8 mouse cellular contexts compared by ENCODE assay signal in the genomic region with DNA sequence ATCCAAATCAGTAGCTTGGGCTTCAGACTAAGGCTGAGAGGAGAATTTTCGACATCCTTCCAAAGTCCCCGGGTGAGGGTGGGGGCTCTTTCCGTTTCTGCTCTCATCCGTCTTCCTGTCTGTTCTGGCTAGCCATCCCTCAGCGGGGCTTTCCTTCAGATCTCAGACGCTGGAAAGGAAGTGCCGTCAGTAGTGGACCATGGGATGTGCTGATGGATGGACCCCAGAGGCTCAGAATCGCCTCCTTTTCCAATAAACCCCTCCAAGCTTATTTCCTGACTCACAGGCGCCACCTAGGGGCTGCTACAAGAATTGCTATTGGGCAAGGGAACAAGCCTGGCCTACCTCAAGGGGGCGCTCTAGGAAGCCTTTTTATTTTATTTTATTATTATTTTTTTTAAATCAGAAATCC. TPM values are rescaled to one million over a fixed set of nuclear protein-coding genes. Genes with fewer than 3 reads are reported as not detected.
A peak's percentile ranks its signal among the peaks of the same experiment; 100 is the strongest.
DNase-seq lines count a peak whose midpoint lies in the region; ATAC-seq and TF ChIP-seq lines count a peak whose summit lies in the region.

No protein-coding gene starts in this region.

- no peak for TF ChIP-seq POLR2A in bone marrow, adult 2 months (IDR thresholded peaks at IDR 0.05; ENCODE audit: borderline replicate concordance, control insufficient read depth, low read depth, low read length)
- TF ChIP-seq POLR2A in embryonic fibroblast, embryonic 13.5 days (IDR thresholded peaks at IDR 0.05; ENCODE audit: low read depth, low read length): no peak

- H3K9ac ChIP-seq in heart, embryonic 15.5 days: no peak overlapping the region
- H3K9ac ChIP-seq in liver, embryonic 16.5 days (ENCODE audit: low read depth, low read length): no peak overlapping the region
- no peak overlapping the region for H3K9ac ChIP-seq in neural tube, embryonic 13.5 days
- 0 out of 2 replicates have a peak overlapping the region, but pooled peaks have one; percentile 39 for H3K9ac ChIP-seq in stomach, embryonic 16.5 days (ENCODE audit: low read length)

- TF ChIP-seq CTCF in bone marrow, adult 2 months (IDR thresholded peaks at IDR 0.05; ENCODE audit: control insufficient read depth, insufficient read depth, low read length): peak; percentile 87
- TF ChIP-seq CTCF in embryonic fibroblast, embryonic 13.5 days (IDR thresholded peaks at IDR 0.05; ENCODE audit: borderline replicate concordance, insufficient read depth, low read length): peak; percentile 53

- H3K4me1 ChIP-seq in bone marrow, adult 2 months (ENCODE audit: control insufficient read depth, insufficient read depth, low read length): peaks cover 5% of the 10 kb centered on the region; the same call in 1 of the 2 replicates
- H3K4me1 ChIP-seq in embryonic fibroblast, embryonic 13.5 days (ENCODE audit: control insufficient read depth, insufficient read depth, low read length): peaks cover 9% of the 10 kb centered on the region; the same call in 1 of the 2 replicates
- H3K4me1 ChIP-seq in heart, embryonic 15.5 days (replicated peaks): peaks cover 13% of the 10 kb centered on the region
- H3K4me1 ChIP-seq in liver, embryonic 16.5 days (ENCODE audit: control insufficient read depth, low read depth, low read length): peaks cover 5% of the 10 kb centered on the region; the same call in 1 of the 2 replicates
- H3K4me1 ChIP-seq in neural tube, embryonic 13.5 days (replicated peaks): peaks cover 23% of the 10 kb centered on the region
- 0 out of 2 replicates have a peak, but pooled peaks cover 2% of the 10 kb centered on the region for H3K4me1 ChIP-seq in stomach, embryonic 16.5 days (ENCODE audit: control insufficient read depth, insufficient read depth, low read length)

- no peak overlapping the region for H3K4me3 ChIP-seq in bone marrow, adult 2 months (replicated peaks; ENCODE audit: control insufficient read depth, low read depth, low read length)
- H3K4me3 ChIP-seq in embryonic fibroblast, embryonic 13.5 days (ENCODE audit: insufficient read depth, low read length): no peak overlapping the region
- H3K4me3 ChIP-seq in heart, embryonic 15.5 days: peak overlapping the region; percentile 24; the same call in 1 of the 2 replicates
- no peak overlapping the region for H3K4me3 ChIP-seq in liver, embryonic 16.5 days (ENCODE audit: low read depth, low read length)
- peak overlapping the region; percentile 9; the same call in 1 of the 2 replicates for H3K4me3 ChIP-seq in neural tube, embryonic 13.5 days
- no peak overlapping the region; the same call in 1 of the 2 replicates for H3K4me3 ChIP-seq in stomach, embryonic 16.5 days (replicated peaks; ENCODE audit: low read length)

- WGBS in bone marrow, adult 2 months: 3% methylated on average over 10 of the region's 10 CpGs
- WGBS in heart, embryonic 15.5 days: 5% methylated on average over 10 of the region's 10 CpGs
- WGBS in liver, embryonic 16.5 days (ENCODE audit: insufficient replicate concordance): 3% methylated on average over 10 of the region's 10 CpGs
- whole genome bisulfite sequencing in neural tube, embryonic 13.5 days: 6% methylated on average over 10 of the region's 10 CpGs
- 10% methylated on average over 10 of the region's 10 CpGs for WGBS in stomach, embryonic 16.5 days

- no peaks in the 10 kb centered on the region for H3K27me3 ChIP-seq in heart, embryonic 15.5 days
- H3K27me3 ChIP-seq in liver, embryonic 16.5 days (ENCODE audit: control insufficient read depth, insufficient read depth, low read depth, low read length): no peaks in the 10 kb centered on the region
- H3K27me3 ChIP-seq in neural tube, embryonic 13.5 days: no peaks in the 10 kb centered on the region
- H3K27me3 ChIP-seq in stomach, embryonic 16.5 days (ENCODE audit: control insufficient read depth, insufficient read depth, low read length): no peaks in the 10 kb centered on the region; the same call in 1 of the 2 replicates

- H3K36me3 ChIP-seq in heart, embryonic 15.5 days: peaks cover 28% of the 10 kb centered on the region
- peaks cover 12% of the 10 kb centered on the region for H3K36me3 ChIP-seq in liver, embryonic 16.5 days (ENCODE audit: control insufficient read depth, insufficient read depth)
- peaks cover 63% of the 10 kb centered on the region for H3K36me3 ChIP-seq in neural tube, embryonic 13.5 days
- H3K36me3 ChIP-seq in stomach, embryonic 16.5 days (ENCODE audit: control insufficient read depth, insufficient read depth, low read length): peaks cover 18% of the 10 kb centered on the region

- peak; percentile 61; the same call in 1 of the 2 replicates for ATAC-seq in heart, embryonic 15.5 days (replicated peaks; ENCODE audit: insufficient number of reproducible peaks, insufficient read depth, low FRiP score, low read depth)
- no peak for ATAC-seq in liver, embryonic 16.5 days (ENCODE audit: low read depth)
- peak; percentile 60; the same call in 1 of the 2 replicates for ATAC-seq in neural tube, embryonic 13.5 days (ENCODE audit: low read depth)
- ATAC-seq in stomach, embryonic 16.5 days (ENCODE audit: insufficient read depth, low FRiP score): peak; percentile 67; the same call in 1 of the 2 replicates

- no peaks in the 10 kb centered on the region for H3K9me3 ChIP-seq in heart, embryonic 15.5 days (replicated peaks)
- peaks cover 2% of the 10 kb centered on the region; the same call in 1 of the 2 replicates for H3K9me3 ChIP-seq in liver, embryonic 16.5 days (replicated peaks; ENCODE audit: control insufficient read depth, low read length)
- 0 out of 2 replicates have a peak, but pooled peaks cover 3% of the 10 kb centered on the region for H3K9me3 ChIP-seq in neural tube, embryonic 13.5 days
- H3K9me3 ChIP-seq in stomach, embryonic 16.5 days (replicated peaks; ENCODE audit: control insufficient read depth, low read length): peaks cover 8% of the 10 kb centered on the region; the same call in 1 of the 2 replicates

- DNase-seq in CD4-positive, CD25-positive, alpha-beta regulatory T cell, adult 2 months (ENCODE audit: low read depth, low spot score): peak; percentile 84
- peak; percentile 84 for DNase-seq in kidney, postnatal 14 days

- H3K27ac ChIP-seq in bone marrow, adult 2 months (ENCODE audit: control insufficient read depth, insufficient read depth, low read depth, low read length, poor library complexity): no peak overlapping the region
- H3K27ac ChIP-seq in embryonic fibroblast, embryonic 13.5 days (ENCODE audit: insufficient read depth, low read length): peak overlapping the region; percentile 69
- 0 out of 2 replicates have a peak overlapping the region, but pooled peaks have one; percentile 48 for H3K27ac ChIP-seq in heart, embryonic 15.5 days
- H3K27ac ChIP-seq in liver, embryonic 16.5 days (ENCODE audit: low read length): no peak overlapping the region
- peak overlapping the region; percentile 69 for H3K27ac ChIP-seq in neural tube, embryonic 13.5 days (replicated peaks)
- peak overlapping the region; percentile 27; the same call in 1 of the 2 replicates for H3K27ac ChIP-seq in stomach, embryonic 16.5 days (ENCODE audit: low read length)

- peak overlapping the region; percentile 53 for H3K4me2 ChIP-seq in heart, embryonic 15.5 days
- peak overlapping the region; percentile 14; the same call in 1 of the 2 replicates for H3K4me2 ChIP-seq in liver, embryonic 16.5 days (ENCODE audit: low read depth, low read length)
- peak overlapping the region; percentile 37 for H3K4me2 ChIP-seq in neural tube, embryonic 13.5 days
- H3K4me2 ChIP-seq in stomach, embryonic 16.5 days (ENCODE audit: low read depth, low read length): peak overlapping the region; percentile 42

RNA-seq across cellular contexts. Expression of a gene that starts 8.6 kb away (rescaled TPM):
- polyA plus RNA-seq in bone marrow, adult 2 months (2011; ENCODE audit: insufficient read depth, insufficient read length, low replicate concordance, missing spikeins): not detected in 2 replicates
- not detected in 2 replicates for polyA plus RNA-seq in embryonic fibroblast, embryonic 13.5 days (2011; ENCODE audit: insufficient read length, low read depth, missing spikeins)
- polyA plus RNA-seq in heart, embryonic 15.5 days (2015; fragmentation: Nextera tagmentation; extraction: Ambion mirVana): 0.05 TPM in 1 of 2 replicates, not detected in the other
- polyA plus RNA-seq in liver, embryonic 16.5 days (2015; fragmentation: Nextera tagmentation; extraction: Ambion mirVana): 0.02 TPM in 1 of 2 replicates, not detected in the other
- polyA plus RNA-seq in neural tube, embryonic 13.5 days (2015; fragmentation: Nextera tagmentation; extraction: Ambion mirVana): not detected in 2 replicates
- polyA plus RNA-seq in stomach, embryonic 16.5 days (2015; fragmentation: Nextera tagmentation; extraction: Ambion mirVana): not detected in 2 replicates

RNA-seq across cellular contexts. Expression of a gene that starts 11.1 kb away (rescaled TPM):
- 8.1 and 17.2 TPM in 2 replicates for polyA plus RNA-seq in bone marrow, adult 2 months (2011; ENCODE audit: insufficient read depth, insufficient read length, low replicate concordance, missing spikeins)
- 27.0 and 40.9 TPM in 2 replicates for polyA plus RNA-seq in embryonic fibroblast, embryonic 13.5 days (2011; ENCODE audit: insufficient read length, low read depth, missing spikeins)
- polyA plus RNA-seq in heart, embryonic 15.5 days (2015; fragmentation: Nextera tagmentation; extraction: Ambion mirVana): 25.2 and 33.2 TPM in 2 replicates
- 97.4 and 110 TPM in 2 replicates for polyA plus RNA-seq in liver, embryonic 16.5 days (2015; fragmentation: Nextera tagmentation; extraction: Ambion mirVana)
- 23.6 and 24.5 TPM in 2 replicates for polyA plus RNA-seq in neural tube, embryonic 13.5 days (2015; fragmentation: Nextera tagmentation; extraction: Ambion mirVana)
- 35.9 and 38.0 TPM in 2 replicates for polyA plus RNA-seq in stomach, embryonic 16.5 days (2015; fragmentation: Nextera tagmentation; extraction: Ambion mirVana)

RNA-seq across cellular contexts. Expression of a gene that starts 41.8 kb away (rescaled TPM):
- not detected in 2 replicates for polyA plus RNA-seq in bone marrow, adult 2 months (2011; ENCODE audit: insufficient read depth, insufficient read length, low replicate concordance, missing spikeins)
- polyA plus RNA-seq in embryonic fibroblast, embryonic 13.5 days (2011; ENCODE audit: insufficient read length, low read depth, missing spikeins): not detected in 2 replicates
- polyA plus RNA-seq in heart, embryonic 15.5 days (2015; fragmentation: Nextera tagmentation; extraction: Ambion mirVana): not detected in 2 replicates
- polyA plus RNA-seq in liver, embryonic 16.5 days (2015; fragmentation: Nextera tagmentation; extraction: Ambion mirVana): not detected in 2 replicates
- polyA plus RNA-seq in neural tube, embryonic 13.5 days (2015; fragmentation: Nextera tagmentation; extraction: Ambion mirVana): not detected in 2 replicates
- polyA plus RNA-seq in stomach, embryonic 16.5 days (2015; fragmentation: Nextera tagmentation; extraction: Ambion mirVana): not detected in 2 replicates

Comparison
In these comparisons a context has a peak if more than half of its experiments do, and no peak if none do; other contexts are left out.
1. H3K27ac ChIP-seq: peak in embryonic fibroblast, embryonic 13.5 days (single experiment), heart, embryonic 15.5 days (single experiment), neural tube, embryonic 13.5 days (single experiment) and stomach, embryonic 16.5 days (single experiment); none in bone marrow, adult 2 months (single experiment) and liver, embryonic 16.5 days (single experiment).
2. H3K4me3 ChIP-seq: peak in heart, embryonic 15.5 days (single experiment) and neural tube, embryonic 13.5 days (single experiment); none in bone marrow, adult 2 months (single experiment), embryonic fibroblast, embryonic 13.5 days (single experiment), liver, embryonic 16.5 days (single experiment) and stomach, embryonic 16.5 days (single experiment).
3. Peak in every context shown above with its lines, with median percentiles within 50 percentile points of each other: H3K4me2 ChIP-seq.